Mouse (Mus musculus) heart, embryonic 12.5 days (tissue): Measurements from ENCODE around the gene Slc12a1. TPM values are rescaled to one million over a fixed set of nuclear protein-coding genes. Genes with fewer than 3 reads are reported as not detected.
"Not testable (repeated sequence)": the region's sequence is repeated elsewhere in the genome, so short reads cannot be mapped to it uniquely, and the experiment has no call there.

ENCODE experiments used
- ATAC-seq: fragments of 200-750 bp; cut with Nextera tagmentation; 2 replicates; pipeline ENCODE4 v1.8.0; 2017; ENCODE audit warnings: moderate TSS enrichment, moderate library complexity; ENCODE audit not compliant: insufficient number of reproducible peaks, low FRiP score
- H3K27ac ChIP-seq: fragments of 300-500 bp; sonication (generic); 2 replicates; pipeline ENCODE4 v1.5.1; 2016; ENCODE audit warnings: mild to moderate bottlenecking, moderate library complexity; ENCODE audit not compliant: poor library complexity, severe bottlenecking
- H3K27me3 ChIP-seq: fragments of 300-500 bp; sonication (generic); replicated peaks from 2 replicates; pipeline ENCODE4 v1.6.1; 2016; ENCODE audit warnings: mild to moderate bottlenecking, moderate library complexity
- H3K36me3 ChIP-seq: fragments of 300-500 bp; sonication (generic); 2 replicates; pipeline ENCODE4 v1.6.1; 2016; ENCODE audit warnings: mild to moderate bottlenecking, moderate library complexity
- H3K4me1 ChIP-seq: fragments of 300-500 bp; sonication (generic); replicated peaks from 2 replicates; pipeline ENCODE4 v1.6.1; 2016; ENCODE audit warnings: mild to moderate bottlenecking
- H3K4me2 ChIP-seq: fragments of 300-500 bp; sonication (generic); 2 replicates; pipeline ENCODE4 v1.6.1; 2016; ENCODE audit warnings: mild to moderate bottlenecking, moderate library complexity
- H3K4me3 ChIP-seq: fragments of 300-500 bp; sonication (generic); 2 replicates; pipeline ENCODE4 v1.5.1; 2016; ENCODE audit warnings: mild to moderate bottlenecking
- H3K9ac ChIP-seq: fragments of 300-500 bp; sonication (generic); 2 replicates; pipeline ENCODE4 v1.6.1; 2016; ENCODE audit warnings: mild to moderate bottlenecking, moderate library complexity
- H3K9me3 ChIP-seq: fragments of 300-500 bp; sonication (generic); replicated peaks from 2 replicates; pipeline ENCODE4 v1.6.1; 2016; ENCODE audit warnings: mild to moderate bottlenecking, moderate library complexity
- WGBS: fragments of 180-500 bp; shearing (Covaris S2); methylation state at CpG from one replicate; pipeline ENCODE4 v1.1.7; 2016; 5-methylcytosine and 5-hydroxymethylcytosine counted together
- polyA plus RNA-seq: library from polyadenylated mRNA; unstranded; fragments of >200 nt; fragmentation: Nextera tagmentation; extraction: Ambion mirVana; gene quantifications from 2 replicates; pipeline ENCODE4 v1.2.1, GENCODE M21; 2016

Slc12a1 gene
- 0.04 TPM in 1 of 2 replicates, not detected in the other for polyA plus RNA-seq

GRCm38 (mm10) chr2:125152388-125152787 is at the start of gene Slc12a1:
Gene Slc12a1, plus strand, starts transcription at chr2:125152505.
- no peak for ATAC-seq
- H3K4me2 ChIP-seq: no peak within 1 kb of the TSS
- no peaks in the 10 kb centered on the region for H3K4me1 ChIP-seq
- H3K9me3 ChIP-seq: no peaks in the 10 kb centered on the region
- no peak within 1 kb of the TSS for H3K4me3 ChIP-seq
- H3K36me3 ChIP-seq: no peaks in the 10 kb centered on the region
- no peaks in the 10 kb centered on the region for H3K27me3 ChIP-seq
- no peak within 1 kb of the TSS for H3K27ac ChIP-seq
- no peak within 1 kb of the TSS for H3K9ac ChIP-seq
- 78% methylated on average over 6 of the region's 6 CpGs for WGBS

GRCm38 (mm10) chr2:125104491-125104890 is 47.8 kb upstream of the Slc12a1 start:
- not testable (repeated sequence) for H3K27me3 ChIP-seq, H3K4me1 ChIP-seq, ATAC-seq, H3K4me3 ChIP-seq, H3K4me2 ChIP-seq, H3K9me3 ChIP-seq, H3K27ac ChIP-seq, H3K9ac ChIP-seq
- 97% methylated on average over 13 of the region's 13 CpGs for WGBS
- H3K36me3 ChIP-seq: peaks cover 57% of the 10 kb centered on the region

- not testable (repeated sequence) for ATAC-seq
Measured at GRCm38 (mm10) chr2:125106536-125106935, 45.8 kb upstream of the Slc12a1 start.

GRCm38 (mm10) chr2:125119381-125120110 is 32.8 kb upstream of the Slc12a1 start:
- Histone ChIP-seq H3K4me3 (no peak overlapping the region), H3K4me1 (peaks cover 31% of the 10 kb centered on the region), H3K27me3 (no peaks in the 10 kb centered on the region), H3K27ac (no peak overlapping the region), H3K36me3 (peaks cover 9% of the 10 kb centered on the region), H3K4me2 (no peak overlapping the region), H3K9ac (no peak overlapping the region), H3K9me3 (no peaks in the 10 kb centered on the region)
- WGBS: 50% methylated on average over 6 of the region's 6 CpGs
- no peak for ATAC-seq

More at GRCm38 (mm10) chr2:125106536-125106935, 45.8 kb upstream of the Slc12a1 start:
- H3K9ac ChIP-seq, H3K4me2 ChIP-seq, H3K27me3 ChIP-seq, H3K27ac ChIP-seq, H3K9me3 ChIP-seq, H3K4me3 ChIP-seq, H3K4me1 ChIP-seq: not testable (repeated sequence)
- 96% methylated on average over 4 of the region's 4 CpGs for WGBS
- peaks cover 53% of the 10 kb centered on the region for H3K36me3 ChIP-seq

- peak overlapping the region; percentile 74 for H3K4me2 ChIP-seq
- WGBS: 11% methylated on average over 4 of the region's 4 CpGs
- H3K27ac ChIP-seq: 0 out of 2 replicates have a peak overlapping the region, but pooled peaks have one; percentile 72
- ATAC-seq: no peak
- H3K36me3 ChIP-seq: no peaks in the 10 kb centered on the region
- peaks cover 31% of the 10 kb centered on the region for H3K4me1 ChIP-seq
- H3K9ac ChIP-seq: peak overlapping the region; percentile 91
- no peaks in the 10 kb centered on the region for H3K27me3 ChIP-seq
- no peaks in the 10 kb centered on the region for H3K9me3 ChIP-seq
- H3K4me3 ChIP-seq: peak overlapping the region; percentile 75
Measured at GRCm38 (mm10) chr2:125122288-125122623, 30.0 kb upstream of the Slc12a1 start.

- Histone ChIP-seq H3K4me2 (peak overlapping the region; percentile 74), H3K4me3 (peak overlapping the region; percentile 75), H3K36me3 (no peaks in the 10 kb centered on the region), H3K27me3 (no peaks in the 10 kb centered on the region), H3K9me3 (no peaks in the 10 kb centered on the region), H3K27ac (peak overlapping the region; percentile 72), H3K9ac (peak overlapping the region; percentile 91), H3K4me1 (peaks cover 31% of the 10 kb centered on the region)
- ATAC-seq: peak; percentile 85
- under 1% methylated on average over 54 of the region's 59 CpGs for WGBS
Measured at GRCm38 (mm10) chr2:125122624-125123476, 29.5 kb upstream of the Slc12a1 start.

- peaks cover 27% of the 10 kb centered on the region for H3K4me1 ChIP-seq
- peak within 1 kb of the TSS; percentile 72 for H3K27ac ChIP-seq
- H3K27me3 ChIP-seq: no peaks in the 10 kb centered on the region
- WGBS: under 1% methylated on average over 38 of the region's 48 CpGs
- peak; percentile 91 for ATAC-seq
- peak within 1 kb of the TSS; percentile 91 for H3K9ac ChIP-seq
- no peaks in the 10 kb centered on the region for H3K36me3 ChIP-seq
- H3K4me2 ChIP-seq: peak within 1 kb of the TSS; percentile 74
- peak within 1 kb of the TSS; percentile 75 for H3K4me3 ChIP-seq
- H3K9me3 ChIP-seq: no peaks in the 10 kb centered on the region
Measured at GRCm38 (mm10) chr2:125123477-125123852, 28.8 kb upstream of the Slc12a1 start, which contains the start of gene Myef2. Gene Myef2, minus strand, starts transcription at chr2:125123661.

GRCm38 (mm10) chr2:125125824-125126223 is 26.5 kb upstream of the Slc12a1 start:
- ATAC-seq: no peak
- Histone ChIP-seq H3K4me1 (peaks cover 11% of the 10 kb centered on the region), H3K9me3 (no peaks in the 10 kb centered on the region), H3K27ac (no peak overlapping the region), H3K4me3 (no peak overlapping the region), H3K36me3 (no peaks in the 10 kb centered on the region), H3K9ac (no peak overlapping the region), H3K4me2 (no peak overlapping the region), H3K27me3 (no peaks in the 10 kb centered on the region)
- WGBS: 31% methylated on average over 4 of the region's 4 CpGs

GRCm38 (mm10) chr2:125126792-125127191 is 25.5 kb upstream of the Slc12a1 start:
- no peak overlapping the region for H3K27ac ChIP-seq
- no peaks in the 10 kb centered on the region for H3K36me3 ChIP-seq
- 32% methylated on average over 3 of the region's 3 CpGs for WGBS
- H3K4me1 ChIP-seq: peaks cover 5% of the 10 kb centered on the region
- ATAC-seq: no peak
- H3K9me3 ChIP-seq: no peaks in the 10 kb centered on the region
- H3K27me3 ChIP-seq: no peaks in the 10 kb centered on the region
- no peak overlapping the region for H3K4me2 ChIP-seq
- H3K4me3 ChIP-seq: no peak overlapping the region
- no peak overlapping the region for H3K9ac ChIP-seq

- Histone ChIP-seq H3K9ac (no peak overlapping the region), H3K4me2 (no peak overlapping the region), H3K27me3 (no peaks in the 10 kb centered on the region), H3K27ac (no peak overlapping the region), H3K4me1 (peaks cover 7% of the 10 kb centered on the region; the same call in 1 of the 2 replicates), H3K36me3 (no peaks in the 10 kb centered on the region), H3K9me3 (no peaks in the 10 kb centered on the region), H3K4me3 (no peak overlapping the region)
- ATAC-seq: no peak
- WGBS: 30% methylated on average over 4 of the region's 4 CpGs
Measured at GRCm38 (mm10) chr2:125134113-125134512, 18.2 kb upstream of the Slc12a1 start.
